Mouse (Mus musculus) thymus, postnatal 0 days (tissue): ENCODE measurements around the gene Dynll1. TPM values are rescaled to one million over a fixed set of nuclear protein-coding genes. Genes with fewer than 3 reads are reported as not detected.
"Not testable (repeated sequence)": the region's sequence is repeated elsewhere in the genome, so short reads cannot be mapped to it uniquely, and the experiment has no call there.

Experiments
- DNase-seq: peaks from one replicate; pipeline ENCODE4 v3.0.0-alpha.2; 2015; ENCODE audit warnings: low spot score
- polyA plus RNA-seq: library from polyadenylated mRNA; unstranded; fragments of >200 nt; fragmentation: Nextera tagmentation; extraction: Ambion mirVana; gene quantifications from 2 replicates; pipeline ENCODE4 v1.2.1, GENCODE M21; 2015

Gene Dynll1
- polyA plus RNA-seq, 1 experiment from 2014 or later = 1,203 TPM

DNA sequence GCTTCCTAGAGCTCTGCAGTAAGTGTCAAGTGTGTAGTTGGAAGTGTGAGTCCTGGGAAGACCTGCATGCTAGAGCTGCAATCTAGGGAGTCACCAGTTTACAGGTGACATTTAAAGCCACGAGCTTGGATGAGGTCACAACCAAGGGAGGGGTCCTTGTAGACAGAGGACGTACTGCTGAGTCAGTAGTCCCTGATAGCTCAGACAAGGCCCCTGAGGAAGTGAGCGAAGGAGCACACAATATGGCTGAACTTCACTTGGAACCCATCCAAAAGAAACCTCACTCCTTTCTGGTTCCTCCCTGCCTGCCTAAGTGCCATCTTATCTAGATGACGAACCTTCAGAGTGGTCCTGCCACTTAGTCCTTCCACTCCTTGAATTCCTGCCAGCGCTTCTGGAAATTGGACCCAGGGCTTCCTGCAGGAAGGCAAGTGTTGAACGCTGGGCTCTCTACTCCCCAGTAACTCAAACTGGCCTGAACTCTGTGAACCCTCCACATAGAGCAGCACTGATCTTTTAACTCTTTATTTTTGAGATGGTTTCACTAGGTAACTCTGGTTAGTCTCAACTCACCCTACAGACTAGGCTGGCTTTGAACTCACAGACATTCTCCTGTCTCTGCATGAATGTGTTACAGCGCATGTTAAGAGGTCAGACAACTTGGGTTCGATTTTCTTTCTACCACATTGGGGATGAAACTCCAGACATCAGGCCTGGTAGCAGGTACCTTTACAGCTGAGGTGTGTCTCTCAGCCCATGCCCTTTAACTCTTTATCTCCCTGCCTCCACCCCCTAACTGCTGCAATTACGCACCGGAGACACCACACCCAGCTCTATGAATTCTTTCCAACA, 12.2 kb upstream of the Dynll1 start:
- DNase-seq = no peak

DNA sequence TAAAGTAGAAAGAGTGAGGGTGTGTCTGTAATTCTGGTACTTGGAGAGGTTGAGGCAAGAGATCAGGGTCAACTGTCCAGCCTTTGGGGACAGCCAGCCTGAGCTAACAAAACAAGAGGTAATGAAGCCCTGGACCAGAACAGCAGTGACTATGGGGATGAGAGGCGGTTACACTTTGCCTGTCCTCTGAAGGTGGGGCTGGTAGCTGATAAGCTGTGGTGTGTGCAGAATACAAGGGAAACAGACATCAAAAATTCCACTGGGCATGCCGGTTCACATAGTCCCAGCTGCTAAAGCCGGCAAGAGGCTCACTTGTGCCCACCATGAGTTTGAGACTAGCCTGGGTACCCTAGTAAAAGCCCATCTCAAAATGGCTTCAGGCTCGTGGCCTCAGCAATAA, 11.6 kb upstream of the Dynll1 start:
- DNase-seq = no peak

DNA sequence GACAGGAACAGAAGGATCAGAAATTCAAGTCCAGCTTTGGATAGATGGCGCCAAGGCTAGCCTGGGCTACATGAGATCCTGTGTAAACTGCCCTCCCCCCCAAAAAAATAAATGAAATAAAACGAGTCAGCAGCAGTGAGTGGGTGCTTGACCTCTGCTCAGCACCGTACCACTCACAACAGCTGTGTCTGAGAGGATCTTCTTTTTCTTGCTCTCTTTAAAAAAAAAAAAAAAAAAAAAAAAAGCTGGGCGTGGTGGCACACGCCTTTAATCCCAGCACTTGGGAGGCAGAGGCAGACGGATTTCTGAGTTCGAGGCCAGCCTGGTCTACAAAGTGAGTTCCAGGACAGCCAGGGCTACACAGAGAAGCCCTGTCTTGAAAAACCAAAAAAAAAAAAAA, 1.4 kb upstream of the Dynll1 start:
- DNase-seq = not testable (repeated sequence)

DNA sequence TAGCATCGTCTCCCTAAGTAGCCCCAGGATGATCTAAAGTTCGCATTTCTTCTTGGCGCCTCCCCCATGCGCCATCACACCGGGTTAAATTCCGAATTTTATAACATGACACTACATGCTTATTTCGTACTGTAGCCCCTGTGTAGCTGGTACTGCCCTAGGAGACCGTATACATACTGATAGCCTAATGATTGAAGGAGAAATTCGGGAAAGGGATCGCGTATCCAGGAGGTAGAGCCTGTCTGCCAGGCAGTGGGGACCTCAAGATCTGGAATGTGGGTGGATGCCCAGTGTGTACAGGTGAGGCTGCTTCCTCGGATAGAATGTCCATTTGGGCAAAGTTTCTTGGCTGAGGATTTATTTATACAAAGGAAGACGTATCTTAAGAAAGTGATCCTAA, 816 bp upstream of the Dynll1 start:
- no peak for DNase-seq

DNA sequence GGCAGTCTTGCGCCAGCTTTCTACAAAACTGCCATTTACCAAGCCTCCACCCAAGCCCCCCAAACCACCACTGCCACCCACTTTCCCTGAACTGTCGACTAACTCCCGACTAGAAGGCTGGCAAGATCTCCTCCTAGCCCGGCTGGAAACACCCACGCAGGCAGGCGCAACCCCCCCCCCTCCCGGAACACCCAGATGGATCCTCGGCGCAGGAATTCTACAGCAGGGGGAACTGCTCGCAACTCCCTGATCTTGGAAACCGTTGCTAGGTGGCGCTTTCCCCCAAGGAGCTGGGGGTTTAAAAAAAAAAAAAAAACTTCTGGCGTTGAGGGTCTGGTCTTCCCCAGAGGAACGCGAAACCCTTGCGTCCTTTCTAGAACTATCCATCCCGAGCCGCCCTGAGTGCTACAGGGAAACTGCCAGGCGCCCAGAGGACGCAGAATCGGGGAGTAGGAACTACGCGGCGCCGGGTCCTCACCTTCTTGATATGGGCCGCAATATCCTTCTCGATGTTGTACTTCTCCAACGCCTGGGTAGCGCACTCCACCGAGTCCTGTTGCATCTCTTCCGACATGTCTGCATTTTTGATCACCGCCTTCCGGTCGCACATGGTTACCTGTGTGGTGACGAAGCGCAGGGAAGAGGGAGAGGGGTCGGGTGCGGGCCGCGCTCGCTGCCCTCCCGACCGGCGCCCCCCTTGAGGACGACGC, 609 bp downstream of the Dynll1 start:
- peak; percentile 71 for DNase-seq

DNA sequence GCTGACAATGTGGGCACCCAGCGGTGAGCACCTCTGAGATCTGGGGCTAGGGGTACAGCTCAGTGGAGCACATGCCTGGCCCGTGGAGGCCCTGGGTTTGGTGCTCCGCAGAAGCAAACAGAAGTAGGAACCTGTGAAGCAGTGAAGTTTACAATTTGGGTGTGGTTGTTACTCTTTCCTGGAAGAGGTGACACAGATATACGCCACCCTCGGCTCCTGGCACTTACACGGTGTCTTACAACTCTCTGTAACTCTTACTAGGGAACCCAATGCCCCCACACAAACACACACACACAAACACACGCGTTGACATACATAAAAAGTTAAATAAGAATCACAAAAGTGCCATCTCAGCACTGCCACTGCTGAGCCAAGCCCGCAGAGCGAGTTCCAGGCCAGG, 4.5 kb downstream of the Dynll1 start:
- no peak for DNase-seq

DNA sequence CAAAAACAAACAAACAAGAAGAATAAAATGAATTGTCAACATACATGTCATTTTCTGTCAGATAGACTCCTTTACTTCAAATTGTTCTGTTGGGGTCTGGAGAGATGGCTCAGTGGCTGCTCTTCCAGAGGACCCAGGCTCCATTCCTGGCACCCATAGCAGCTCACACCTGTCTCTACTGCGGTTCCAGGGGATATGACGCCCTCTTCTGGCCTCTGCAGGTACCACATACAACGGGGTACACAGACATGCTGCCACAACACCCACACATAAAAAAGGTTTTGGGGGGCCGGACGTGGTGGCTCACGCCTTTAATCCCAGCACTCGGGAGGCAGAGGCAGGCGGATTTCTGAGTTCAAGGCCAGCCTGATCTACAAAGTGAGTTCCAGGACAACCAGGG, 6.6 kb downstream of the Dynll1 start:
- no peak for DNase-seq

DNA sequence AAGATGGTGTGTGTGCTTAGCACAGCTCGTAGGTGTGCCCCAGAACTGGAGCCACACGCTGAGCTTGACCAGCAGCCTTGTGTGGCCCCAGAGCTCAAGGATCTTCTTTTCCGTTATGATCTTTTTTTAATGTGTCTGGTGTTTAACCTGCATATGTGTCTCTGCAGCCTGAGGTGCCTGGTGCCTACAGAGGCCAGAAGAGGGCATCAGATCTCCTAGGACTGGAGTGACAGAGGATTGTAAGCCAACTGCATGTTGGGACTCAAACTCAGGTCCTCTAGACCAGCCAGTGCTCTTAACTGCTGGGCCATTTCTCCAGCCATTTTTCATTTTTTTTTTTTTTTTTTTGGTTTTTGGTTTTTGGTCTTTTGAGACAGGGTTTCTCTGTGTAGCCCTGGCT, 16.1 kb downstream of the Dynll1 start:
- peak; percentile 20 for DNase-seq

DNA sequence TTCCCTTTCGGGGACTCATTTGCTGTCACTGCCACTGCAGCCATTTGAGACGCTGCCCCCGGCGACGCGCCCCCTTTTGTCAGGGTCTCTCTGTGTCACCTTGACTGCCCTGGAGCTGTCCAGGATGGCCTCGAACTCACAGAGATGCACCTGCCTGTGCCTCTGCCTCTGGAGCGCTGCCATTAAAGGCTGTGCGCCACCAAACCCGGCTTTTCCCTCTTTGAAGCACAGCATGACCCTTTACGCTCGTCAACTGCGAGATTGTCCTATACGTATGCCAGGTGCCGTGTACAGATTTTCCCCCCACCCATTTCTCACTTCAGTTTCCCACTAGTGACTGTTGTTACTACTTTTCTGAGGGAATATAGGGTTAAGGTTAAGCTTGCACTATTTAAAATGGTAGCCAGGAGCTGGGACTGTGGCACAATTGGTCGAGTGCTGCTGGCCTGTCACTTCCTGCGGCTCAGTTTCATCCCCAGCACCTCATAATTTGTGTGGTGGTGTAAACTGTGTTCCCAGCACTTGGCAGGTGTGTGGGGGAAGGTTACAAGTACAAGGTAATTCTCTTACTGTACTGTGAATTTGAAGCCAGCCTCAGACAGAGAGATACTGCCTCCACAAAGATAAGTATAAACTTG, 20.6 kb downstream of the Dynll1 start:
- peak; percentile 33 for DNase-seq

DNA sequence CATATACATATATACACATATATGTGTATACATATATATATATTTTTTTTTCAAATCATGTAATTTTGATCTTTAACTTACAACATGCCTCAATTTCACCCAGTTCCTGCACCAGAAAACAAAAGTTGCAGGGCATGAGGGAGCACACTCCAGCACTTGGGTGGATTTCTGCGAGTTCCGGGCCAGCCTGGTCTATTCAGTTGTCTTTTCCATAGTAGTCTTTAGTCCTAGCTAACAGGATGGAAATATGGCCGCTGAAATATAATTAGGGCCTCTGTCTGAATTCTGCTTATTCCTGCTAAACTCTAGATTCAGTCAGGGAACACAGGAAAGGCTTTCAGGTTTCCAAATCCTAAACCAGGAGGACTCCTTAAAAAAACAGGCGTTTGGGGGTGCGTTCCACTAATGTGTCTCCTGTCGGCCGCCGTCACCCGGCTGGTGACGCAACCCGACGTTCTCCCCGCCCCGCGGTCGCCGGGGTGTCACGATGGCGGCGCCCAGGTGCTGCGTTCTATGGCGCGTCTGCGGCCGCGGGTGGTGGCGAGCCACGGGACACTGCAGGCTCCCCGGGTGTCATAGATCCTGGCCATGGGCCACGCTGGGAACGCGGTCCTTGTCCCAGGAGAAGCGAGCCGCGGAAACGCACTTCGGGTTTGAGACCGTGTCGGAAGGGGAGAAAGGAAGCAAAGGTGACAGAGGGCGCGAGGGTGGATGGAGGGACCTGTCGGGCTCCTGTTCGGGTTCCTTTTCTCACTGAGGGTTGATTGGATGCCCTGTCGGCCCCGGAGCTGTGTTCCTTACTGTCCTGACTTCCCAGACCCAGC, 21.4 kb downstream of the Dynll1 start, which contains the start of gene Coq5:
Gene Coq5, plus strand, starts transcription at position 441 of the 824 bp plus-strand sequence.
- DNase-seq = peak; percentile 82

DNA sequence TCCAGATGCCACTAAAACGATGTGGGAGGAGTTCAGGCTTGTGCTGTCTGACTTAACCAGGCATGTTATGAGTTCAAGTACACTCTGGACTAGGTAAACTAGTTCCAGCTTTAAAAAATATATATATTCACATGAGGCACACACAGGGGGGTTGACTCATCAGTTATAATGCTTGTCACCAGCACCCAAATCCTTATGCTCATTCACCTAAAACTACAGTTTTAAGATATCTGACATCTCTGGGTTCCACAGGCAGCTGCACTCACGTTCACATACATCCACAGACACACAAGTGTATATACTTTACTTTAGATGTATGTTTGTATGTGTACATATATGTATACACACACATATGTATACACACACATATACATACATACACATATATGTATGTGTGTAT, 22.0 kb downstream of the Dynll1 start:
- DNase-seq = no peak

DNA sequence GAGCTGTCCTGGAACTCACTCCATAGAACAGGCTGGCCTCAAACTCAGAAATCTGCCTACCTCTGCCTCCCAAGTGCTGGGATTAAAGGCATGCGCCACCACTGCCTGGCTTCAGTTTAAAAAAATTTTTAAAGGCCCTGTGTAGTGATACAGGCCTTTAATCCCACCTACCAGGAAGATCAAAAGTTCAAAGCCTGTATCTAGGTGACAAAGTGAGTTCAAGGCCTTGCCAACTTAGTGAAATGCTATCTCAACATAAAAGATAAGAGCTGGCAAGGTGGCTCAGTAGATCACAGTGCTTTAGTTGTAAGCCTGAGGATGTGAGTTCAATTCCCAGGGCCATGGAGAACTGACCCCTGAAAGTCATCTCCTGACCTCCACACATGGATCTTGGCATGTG, 22.7 kb downstream of the Dynll1 start:
- DNase-seq = no peak

DNA sequence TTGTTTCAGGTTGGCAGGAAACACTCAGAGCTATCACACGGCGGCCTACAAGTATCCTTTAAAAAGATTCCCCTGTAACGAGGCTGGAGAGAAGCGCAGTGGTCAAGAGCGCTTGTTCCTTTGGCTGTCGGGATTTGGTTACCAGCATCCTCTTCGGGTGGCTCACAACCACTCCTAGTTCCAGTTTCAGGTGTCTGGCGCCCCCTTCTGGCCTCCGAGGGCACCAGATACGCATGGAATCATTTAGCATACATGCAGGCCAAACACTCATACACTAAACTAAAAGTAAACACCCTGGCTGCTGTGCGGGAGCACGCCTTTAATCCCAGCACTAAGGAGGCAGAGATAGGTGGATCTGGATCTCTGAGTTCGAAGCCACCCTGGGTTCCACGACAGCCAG, 24.8 kb downstream of the Dynll1 start:
- DNase-seq = peak; percentile 49

DNA sequence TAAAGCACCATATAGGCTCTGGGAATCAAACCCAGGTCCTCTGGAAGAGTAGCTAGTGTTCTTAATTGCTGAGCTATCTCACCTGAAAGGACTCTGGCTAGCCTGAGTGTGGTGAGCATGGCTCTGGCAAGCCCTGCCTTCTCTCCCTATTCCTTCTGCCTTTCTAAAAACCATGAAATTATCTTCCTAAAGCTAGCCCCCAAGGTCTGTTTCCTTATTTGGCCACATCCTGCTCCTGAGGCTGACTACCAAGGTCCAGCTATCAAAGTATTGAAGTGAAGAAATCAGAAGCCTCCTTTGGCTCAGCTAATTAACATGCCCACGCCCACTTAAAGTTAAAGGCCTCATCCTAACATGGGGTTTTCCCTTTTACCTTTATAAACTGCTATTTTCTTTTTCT, 26.0 kb downstream of the Dynll1 start:
- no peak for DNase-seq

DNA sequence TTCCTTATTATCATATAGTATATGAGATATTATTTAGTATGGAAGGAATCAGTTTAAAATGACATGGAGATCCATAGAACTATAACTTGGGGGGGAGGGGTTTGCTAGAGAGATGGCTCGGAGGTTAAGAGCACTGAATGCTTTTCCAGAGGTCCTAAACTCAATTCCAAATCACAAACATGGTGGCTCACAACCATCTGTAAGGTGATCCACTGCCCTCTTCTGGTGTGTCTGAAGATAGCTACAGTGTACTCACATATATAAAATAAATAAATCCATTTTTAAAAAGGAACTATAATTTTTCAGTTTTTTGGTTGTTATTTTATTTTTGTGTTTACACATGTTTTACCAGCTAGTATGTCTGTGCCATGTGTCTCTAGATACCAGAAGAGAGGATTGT, 26.4 kb downstream of the Dynll1 start:
- no peak for DNase-seq

DNA sequence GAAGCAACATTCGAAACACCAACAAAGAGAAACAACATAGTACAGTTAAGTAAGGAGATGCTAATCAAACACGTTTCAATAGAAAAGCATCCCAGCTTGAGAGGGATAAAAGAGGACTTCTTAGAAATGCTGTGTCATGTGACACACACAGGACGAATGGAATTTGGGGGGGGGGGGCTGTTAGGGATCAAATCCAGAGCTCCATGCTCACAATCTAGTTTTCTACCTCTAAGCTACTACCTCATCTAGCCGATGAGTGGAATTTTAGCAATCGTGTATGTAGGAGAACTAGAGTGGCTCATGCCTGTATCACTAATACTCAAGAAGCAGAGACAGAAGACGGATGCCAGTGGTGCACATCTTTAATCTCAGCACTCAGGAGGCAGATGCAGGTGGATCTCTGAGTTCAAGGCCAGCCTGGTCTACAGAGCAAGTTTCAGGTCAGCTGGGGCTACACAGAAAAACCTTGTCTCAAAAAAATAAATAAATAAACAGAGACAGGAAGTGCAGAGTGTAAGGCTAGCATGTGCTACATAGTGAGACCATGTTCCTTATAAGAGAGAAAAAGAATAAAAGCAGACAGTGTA, 27.2 kb downstream of the Dynll1 start:
- no peak for DNase-seq

DNA sequence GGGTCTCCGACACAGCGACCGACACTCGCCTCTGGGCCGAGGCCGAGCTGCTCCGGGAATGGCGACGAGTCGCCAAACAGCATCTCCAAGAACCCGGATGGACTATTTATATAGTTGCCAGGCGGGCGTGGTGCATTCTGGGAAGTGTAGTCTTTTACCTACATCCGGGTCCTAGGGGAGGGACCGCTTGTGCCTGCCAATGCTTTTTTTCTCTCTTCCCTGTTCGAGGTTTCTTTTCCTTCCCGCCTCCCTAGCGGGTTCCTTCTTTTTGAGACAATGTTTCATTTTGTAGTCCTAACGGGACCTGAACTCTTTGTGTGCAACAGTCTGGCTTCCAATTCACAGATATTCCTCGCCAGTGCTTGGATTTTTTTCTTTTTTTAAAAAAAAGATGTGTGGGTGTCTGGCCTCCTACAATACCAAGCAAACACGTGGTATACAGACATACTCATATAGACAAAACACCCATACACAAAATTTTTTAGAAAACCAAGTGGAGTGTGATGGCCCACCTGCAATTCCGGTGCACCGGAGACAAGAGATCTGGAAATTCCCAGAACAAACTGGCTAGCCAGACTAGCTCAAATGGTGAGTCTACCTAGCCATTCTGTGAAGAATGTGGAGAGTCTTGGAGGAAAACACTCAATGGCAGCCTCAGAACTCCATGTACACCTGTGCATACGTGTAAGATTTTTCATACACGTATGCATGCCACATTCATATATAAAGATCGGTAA, 27.8 kb downstream of the Dynll1 start, which contains the start of gene Rnf10:
Gene Rnf10, minus strand, starts transcription at position 87 of the 737 bp plus-strand sequence.
- DNase-seq = peak; percentile 96

DNA sequence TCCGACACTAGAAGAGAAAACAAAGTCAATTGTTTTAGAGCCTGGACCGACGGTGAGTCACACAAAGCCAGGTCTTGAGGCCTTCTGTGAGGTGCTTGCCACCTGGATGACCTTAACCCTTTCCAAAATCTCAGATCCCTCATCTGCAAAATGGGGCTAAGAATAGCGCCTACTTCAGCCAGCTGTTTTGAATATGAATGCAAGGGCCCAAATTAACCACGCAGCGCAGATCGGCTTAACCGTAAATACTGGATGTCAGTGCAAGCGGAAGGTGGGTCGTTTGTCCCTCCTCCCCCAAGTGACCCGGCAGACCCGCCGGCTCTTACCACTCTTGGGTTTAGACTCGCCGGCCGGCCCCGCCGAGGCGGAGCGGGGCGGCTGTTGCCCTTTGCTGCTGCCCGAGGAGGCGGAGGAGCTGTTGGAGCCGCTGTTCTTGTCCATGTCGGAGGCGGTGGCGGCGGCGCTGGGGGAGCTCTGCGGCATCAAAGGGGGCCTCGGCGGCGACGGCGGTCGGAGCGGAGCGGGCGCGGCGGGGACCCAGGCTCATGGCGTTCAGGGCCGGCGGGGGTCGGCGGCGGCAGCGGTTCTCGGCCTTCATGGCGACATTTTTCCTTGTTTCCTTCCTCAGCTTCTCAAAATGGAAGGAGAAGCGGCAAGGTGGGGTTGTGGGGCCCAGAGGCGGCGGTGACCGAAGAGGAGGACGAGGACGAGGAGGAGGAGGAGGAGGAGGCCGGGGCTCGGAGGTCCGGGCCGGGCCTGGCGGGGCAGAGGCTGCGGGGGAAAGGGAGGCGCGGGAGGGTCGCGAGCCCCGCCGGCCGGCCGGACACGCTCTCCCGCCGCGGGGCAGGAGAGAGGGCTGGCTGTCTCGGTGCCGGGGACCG, 28.6 kb downstream of the Dynll1 start:
- peak; percentile 47 for DNase-seq

DNA sequence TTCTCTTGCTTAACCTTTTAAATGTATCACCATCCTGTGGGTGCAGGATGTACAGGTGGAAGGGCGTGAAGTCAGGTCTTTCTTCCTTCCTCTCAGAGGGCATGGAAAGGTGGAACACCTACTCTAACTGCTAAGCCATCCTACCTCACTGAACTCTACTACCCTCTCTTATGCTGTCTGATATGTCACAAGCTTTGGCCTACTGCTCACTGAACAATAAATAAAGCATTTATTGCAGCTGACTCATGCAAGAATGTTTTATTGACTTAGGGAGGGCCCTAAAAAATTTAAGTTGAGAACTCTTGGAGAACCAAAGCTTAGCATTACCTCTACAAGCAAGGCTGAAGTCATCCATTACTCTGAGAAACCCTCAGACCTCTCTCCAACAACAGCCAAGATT, 30.8 kb downstream of the Dynll1 start:
- no peak for DNase-seq
